Mouse (Mus musculus) ES-E14 (cell line): ENCODE data around the gene Trappc10. TPM values are rescaled to one million over a fixed set of nuclear protein-coding genes. Genes with fewer than 3 reads are reported as not detected.

Experiments used
- DNase-seq: peaks from one replicate; pipeline ENCODE4 v3.0.0-alpha.2; 2013; ENCODE audit warnings: low read depth, low spot score
- H3K27ac ChIP-seq: 2 replicates; pipeline ENCODE4 v1.5.1; 2012; ENCODE audit warnings: low read depth, mild to moderate bottlenecking, low read length, moderate library complexity, mixed read lengths; ENCODE audit not compliant: poor library complexity, insufficient read depth, severe bottlenecking
- H3K36me3 ChIP-seq: 2 replicates; pipeline ENCODE4 v1.6.1; 2012; ENCODE audit warnings: mild to moderate bottlenecking, low read length, moderate library complexity, mixed read lengths; ENCODE audit not compliant: control insufficient read depth, poor library complexity, insufficient read depth, severe bottlenecking
- H3K4me1 ChIP-seq, 2 experiments: fragments of 150-350 bp in 1 of 2; sonication (generic) in 1 of 2; 2 replicates each; pipeline ENCODE4 v1.6.1; 2012; ENCODE audit warnings: low read length in 2 of 2, mild to moderate bottlenecking in 1 of 2, mixed read lengths in 1 of 2; ENCODE audit not compliant: control insufficient read depth in 2 of 2, insufficient read depth in 2 of 2, poor library complexity in 1 of 2
- H3K4me3 ChIP-seq, 2 experiments: fragments of 150-350 bp in 1 of 2; sonication (generic) in 1 of 2; 2 replicates each; pipeline ENCODE4 v1.5.1; 2012; ENCODE audit warnings: low read length in 2 of 2, low read depth in 1 of 2, mild to moderate bottlenecking in 1 of 2, mixed read lengths in 1 of 2; ENCODE audit not compliant: insufficient read depth in 1 of 2, poor library complexity in 1 of 2, severe bottlenecking in 1 of 2
- H3K9ac ChIP-seq: 2 replicates; pipeline ENCODE4 v1.6.1; 2012; ENCODE audit warnings: low read depth, mild to moderate bottlenecking, low read length, mixed read lengths; ENCODE audit not compliant: poor library complexity, insufficient read depth, severe bottlenecking
- H3K9me3 ChIP-seq: fragments of 150-350 bp; sonication (generic); 2 replicates; pipeline ENCODE4 v1.6.1; 2012; ENCODE audit warnings: low read depth, mild to moderate bottlenecking, low read length; ENCODE audit not compliant: control insufficient read depth, insufficient read depth
- CHD2 ChIP-seq: IDR thresholded peaks from 2 replicates; pipeline ENCODE4 v1.6.1; 2014; ENCODE audit warnings: mild to moderate bottlenecking, low read depth, low read length, inconsistent platforms
- HCFC1 ChIP-seq: IDR thresholded peaks from 2 replicates; pipeline ENCODE4 v1.6.1; 2012; ENCODE audit warnings: low read length, inconsistent platforms, borderline replicate concordance; ENCODE audit not compliant: insufficient read depth
- MAFK ChIP-seq: IDR thresholded peaks from 2 replicates; pipeline ENCODE4 v1.6.1; 2014; ENCODE audit warnings: mild to moderate bottlenecking, low read depth, low read length, inconsistent platforms; ENCODE audit not compliant: insufficient read depth
- ZC3H11A ChIP-seq: IDR thresholded peaks from 2 replicates; pipeline ENCODE4 v1.6.1; 2012; ENCODE audit warnings: low read depth, mild to moderate bottlenecking, inconsistent platforms, low read length, borderline replicate concordance
- ZNF384 ChIP-seq: IDR thresholded peaks from 2 replicates; pipeline ENCODE4 v1.6.1; 2012; ENCODE audit warnings: low read depth, low read length, inconsistent platforms
- in situ Hi-C, 2 experiments: fragments of 600-800 bp; cut with MboI; formaldehyde crosslinking; loops; one replicate each; pipeline ENCODE4 v1.15.1; 2025; ENCODE audit warnings: low sequenced_read_pairs in 2 of 2, inconsistent platforms in 1 of 2; ENCODE audit not compliant: unreplicated experiment in 2 of 2
- total RNA-seq: library from RNA; depleted of rRNA; stranded (reverse); fragments of 300-350 nt; gene quantifications from 2 replicates; pipeline ENCODE4 v1.2.3, GENCODE M21; 2012

Gene Trappc10
- total RNA-seq, 1 experiment, result 26.1 TPM

- TF ChIP-seq HCFC1 (no peak), CHD2 (no peak), ZC3H11A (no peak; the same call in 1 of the 2 replicates), ZNF384 (no peak), MAFK (no peak)
- Histone ChIP-seq H3K27ac (no peak overlapping the region), H3K4me3 (no peak overlapping the region), H3K4me1 (peaks cover 0 to 2% of the 10 kb centered on the region in 2 experiments; a peak in 2 of 4 replicates), H3K9me3 (no peaks in the 10 kb centered on the region), H3K36me3 (peaks cover 17% of the 10 kb centered on the region), H3K9ac (no peak overlapping the region)
- peak; percentile 63 for DNase-seq
- in situ Hi-C loops, result loop anchor here (5.0 to 10.0 kb wide), 2 partner anchors 137 to 139 kb away; no protein-coding TSS in a partner anchor
These were observed 80.5 kb downstream of the Trappc10 start for GRCm38 (mm10) chr10:78163923-78164322.

DNA sequence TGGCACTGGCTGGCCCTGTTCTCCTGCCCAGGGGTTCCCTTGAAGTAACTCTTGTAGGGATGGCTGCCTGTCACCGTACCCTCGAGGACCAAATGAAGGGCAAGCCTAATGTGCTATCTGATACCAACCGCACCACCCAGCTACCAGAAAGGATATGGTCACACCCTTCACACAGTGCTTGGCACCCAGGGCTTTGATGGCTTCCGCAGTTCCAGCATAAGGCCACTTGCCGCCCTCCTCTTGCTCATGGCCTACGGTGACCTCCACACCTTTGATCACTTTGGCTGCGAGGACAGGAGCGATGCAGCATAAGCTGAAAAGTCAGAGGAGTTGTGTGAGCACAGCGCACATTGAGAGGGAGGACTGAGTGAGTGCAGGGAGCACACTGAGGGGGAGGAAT, 81.2 kb downstream of the Trappc10 start:
- no peak overlapping the region for H3K4me3 ChIP-seq
- TF ChIP-seq ZC3H11A (no peak), HCFC1 (no peak), CHD2 (no peak), MAFK (no peak), ZNF384 (no peak)
- no peaks in the 10 kb centered on the region for H3K9me3 ChIP-seq
- no peak for DNase-seq
- in situ Hi-C loops, result loop anchor here (5.0 to 10.0 kb wide), 2 partner anchors 136 to 138 kb away; no protein-coding TSS in a partner anchor
- peaks cover 0 to 2% of the 10 kb centered on the region in 2 experiments; a peak in 2 of 4 replicates for H3K4me1 ChIP-seq
- H3K36me3 ChIP-seq, result peaks cover 17% of the 10 kb centered on the region
- H3K9ac ChIP-seq, result no peak overlapping the region
- no peak overlapping the region for H3K27ac ChIP-seq

DNA sequence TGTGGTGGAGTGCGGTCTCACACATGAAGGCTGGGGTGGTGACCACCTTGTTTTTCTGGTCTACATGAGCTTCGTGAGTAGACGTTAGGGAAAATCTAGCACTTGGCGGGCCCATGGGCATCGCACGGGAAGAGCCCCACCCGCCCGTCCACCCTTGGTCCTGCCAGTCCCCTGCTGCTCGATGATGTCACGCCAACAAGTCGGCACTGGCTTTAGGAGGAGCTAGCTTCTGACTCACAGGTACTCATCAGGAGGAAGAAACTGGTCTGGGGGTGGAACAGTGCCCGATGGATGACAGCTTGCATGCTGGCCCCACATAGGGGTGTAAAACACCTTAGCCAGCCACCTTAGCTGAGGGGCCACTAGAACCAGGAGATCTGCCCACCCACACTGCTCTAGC, 81.8 kb downstream of the Trappc10 start:
- no peak overlapping the region for H3K27ac ChIP-seq
- in situ Hi-C loops, result loop anchor here (5.0 to 10.0 kb wide), 2 partner anchors 135 to 138 kb away; no protein-coding TSS in a partner anchor
- peak overlapping the region in 1 of 2 experiments; percentile 35; a peak in 1 of 4 replicates for H3K4me3 ChIP-seq
- peaks cover 17% of the 10 kb centered on the region for H3K36me3 ChIP-seq
- no peak for DNase-seq
- TF ChIP-seq CHD2 (no peak), ZC3H11A (no peak), MAFK (no peak), HCFC1 (no peak), ZNF384 (no peak)
- no peaks in the 10 kb centered on the region for H3K9me3 ChIP-seq
- peaks cover 0 to 2% of the 10 kb centered on the region in 2 experiments; a peak in 2 of 4 replicates for H3K4me1 ChIP-seq
- H3K9ac ChIP-seq, result peak overlapping the region; percentile 48; the same call in 1 of the 2 replicates

DNA sequence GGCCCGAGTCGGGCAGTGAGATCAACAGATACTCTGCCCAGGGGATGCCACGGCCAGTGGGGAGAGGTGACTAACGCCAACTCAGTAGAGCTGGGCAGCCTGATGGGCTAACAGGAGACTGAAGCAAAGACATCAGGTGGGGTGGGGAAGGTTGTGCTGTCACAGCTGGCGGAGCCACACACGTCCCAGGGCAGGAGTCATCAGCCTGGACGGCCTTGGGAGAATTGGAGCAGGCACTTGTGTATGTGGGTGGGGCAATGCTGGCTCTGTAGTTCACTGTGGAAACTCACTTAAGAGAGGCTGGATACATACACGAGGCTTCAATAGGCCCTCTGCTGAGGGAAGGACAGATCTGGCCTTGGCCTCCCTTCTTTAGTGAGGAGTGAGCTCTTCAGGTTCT, 83.3 kb downstream of the Trappc10 start:
- peaks cover 8% of the 10 kb centered on the region; the same call in 1 of the 2 replicates for H3K36me3 ChIP-seq
- no peak overlapping the region for H3K4me3 ChIP-seq
- DNase-seq, result no peak
- no peak overlapping the region for H3K9ac ChIP-seq
- peaks cover 0 to 2% of the 10 kb centered on the region in 2 experiments; a peak in 2 of 4 replicates for H3K4me1 ChIP-seq
- no peak overlapping the region for H3K27ac ChIP-seq
- H3K9me3 ChIP-seq, result no peaks in the 10 kb centered on the region
- in situ Hi-C loops, result loop anchor here (5.0 to 10.0 kb wide), 2 partner anchors 134 to 136 kb away; no protein-coding TSS in a partner anchor
- TF ChIP-seq MAFK (no peak), CHD2 (no peak), ZC3H11A (no peak), HCFC1 (no peak), ZNF384 (no peak)
